Mouse (Mus musculus): ENCODE measurements around the gene Esr2.

DNA sequence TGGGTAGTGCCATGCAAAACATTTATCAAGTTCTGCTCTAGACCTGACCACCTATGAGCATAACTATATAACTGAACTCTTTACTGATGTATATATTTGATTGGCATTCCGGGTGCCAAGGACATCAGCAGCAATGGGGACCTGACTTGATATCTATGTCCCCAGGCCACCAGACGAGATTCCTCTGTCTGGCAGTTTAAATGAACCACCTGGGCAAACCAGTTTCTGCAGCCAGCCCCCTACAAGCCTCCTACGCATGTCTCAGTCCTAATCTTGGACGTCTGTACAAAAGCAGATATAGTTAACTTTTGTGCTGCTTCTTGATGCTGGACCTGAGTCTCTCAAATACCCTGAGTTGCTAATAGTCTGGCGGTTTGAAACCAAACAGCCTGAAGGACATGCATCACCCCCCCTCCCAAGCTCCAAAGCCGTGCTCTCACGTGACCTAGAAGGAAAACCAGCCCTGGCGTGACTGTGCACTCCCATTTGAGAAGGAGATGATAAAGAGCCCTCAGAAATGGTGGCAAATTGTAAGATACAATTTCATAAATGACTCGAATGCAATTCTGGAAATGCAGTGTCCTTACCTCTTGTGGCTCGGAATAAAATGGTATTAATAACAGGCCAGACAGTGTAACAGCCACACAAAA is 8.2 kb upstream of the Esr2 start:
- TF ChIP-seq CTCF (IDR thresholded peaks at IDR 0.05; ENCODE audit: low read depth, low read length) (no peak), POLR2A (IDR thresholded peaks at IDR 0.05; ENCODE audit: extremely low read depth, insufficient read depth, low read length) (no peak)
